Mouse (Mus musculus): ENCODE measurements at regions not wholly inside any gene's neighbourhood (a gene's known extent, or its start where the extent isn't known, plus 50 kb on each side); places are given as distances from the start of the nearest gene placed in this dataset.

DNA sequence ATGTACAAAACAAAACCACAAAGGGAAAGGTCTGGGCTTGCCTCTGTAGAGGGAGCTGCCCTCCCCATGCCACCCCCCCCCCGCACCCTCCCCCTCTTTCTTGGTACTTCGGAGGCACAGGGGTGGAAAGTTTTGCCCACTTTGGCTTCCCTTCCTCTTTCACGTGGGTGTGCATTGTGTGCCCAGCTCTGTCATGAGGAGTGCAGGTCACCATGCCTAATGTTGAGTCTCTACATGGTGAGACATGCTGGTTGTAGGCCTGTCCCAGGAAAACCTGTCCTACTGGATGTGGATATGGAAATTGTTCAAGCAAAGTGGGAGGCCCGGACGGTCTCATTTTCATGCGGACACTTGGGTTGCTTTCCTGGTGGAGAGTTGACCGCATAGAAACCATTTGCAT lies 93.2 kb downstream of the Klf5 start:
- no peaks in the 10 kb centered on the region for H3K27me3 ChIP-seq
- ATAC-seq (replicated peaks; ENCODE audit: insufficient number of reproducible peaks, insufficient read depth, low FRiP score, low read depth) = no peak
- WGBS = 85% methylated on average over 7 of the region's 7 CpGs

DNA sequence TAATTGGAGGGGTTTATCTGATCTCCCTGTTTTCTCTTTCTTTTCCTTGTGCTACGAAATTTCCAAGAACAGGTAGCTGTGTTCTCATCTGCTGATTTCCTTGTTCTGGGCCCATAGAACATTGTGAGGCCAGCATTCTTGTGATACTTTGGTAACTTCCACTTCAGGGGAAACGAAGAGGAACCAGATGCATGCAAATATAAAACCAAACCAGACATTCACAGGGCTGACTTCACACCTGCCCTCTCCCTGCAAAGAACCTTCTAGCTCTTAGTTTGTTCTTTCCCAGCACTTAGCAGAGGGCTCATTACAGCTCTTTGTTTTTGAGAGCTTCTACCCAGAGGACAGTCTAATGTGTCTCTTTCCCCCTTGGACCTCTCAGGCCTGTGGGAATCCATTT lies 94.3 kb downstream of the Klf5 start:
- H3K36me3 ChIP-seq = no peaks in the 10 kb centered on the region
- no peak for ATAC-seq (replicated peaks; ENCODE audit: insufficient number of reproducible peaks, insufficient read depth, low FRiP score, low read depth)
- no peak overlapping the region for H3K4me3 ChIP-seq
- WGBS = 80% methylated on average over 2 of the region's 2 CpGs
- H3K4me1 ChIP-seq (replicated peaks) = no peaks in the 10 kb centered on the region
- H3K27me3 ChIP-seq = no peaks in the 10 kb centered on the region
- no peak overlapping the region for H3K9ac ChIP-seq
- H3K4me2 ChIP-seq = no peak overlapping the region
- H3K9me3 ChIP-seq (replicated peaks) = no peaks in the 10 kb centered on the region
- no peak overlapping the region for H3K27ac ChIP-seq

More for the DNA sequence above, 93.2 kb downstream of the Klf5 start:
- H3K9me3 ChIP-seq (replicated peaks) = no peaks in the 10 kb centered on the region
- no peak overlapping the region for H3K4me2 ChIP-seq
- H3K27ac ChIP-seq = no peak overlapping the region
- no peaks in the 10 kb centered on the region for H3K4me1 ChIP-seq (replicated peaks)
- H3K4me3 ChIP-seq = no peak overlapping the region
- H3K36me3 ChIP-seq = no peaks in the 10 kb centered on the region
- H3K9ac ChIP-seq = no peak overlapping the region

GRCm38 (mm10) chr14:99393611-99394010 lies 95.1 kb downstream of the Klf5 start:
- Histone ChIP-seq H3K4me1 (replicated peaks) (no peaks in the 10 kb centered on the region), H3K9ac (no peak overlapping the region), H3K4me3 (no peak overlapping the region), H3K36me3 (no peaks in the 10 kb centered on the region), H3K27me3 (no peaks in the 10 kb centered on the region), H3K27ac (no peak overlapping the region), H3K9me3 (replicated peaks) (no peaks in the 10 kb centered on the region), H3K4me2 (no peak overlapping the region)
- WGBS = 83% methylated on average over 8 of the region's 8 CpGs
- ATAC-seq (replicated peaks; ENCODE audit: insufficient number of reproducible peaks, insufficient read depth, low FRiP score, low read depth) = no peak

- Histone ChIP-seq H3K4me1 (replicated peaks) (peaks cover 4% of the 10 kb centered on the region; the same call in 1 of the 2 replicates), H3K27ac (no peak overlapping the region), H3K4me3 (no peak overlapping the region), H3K9me3 (replicated peaks) (no peaks in the 10 kb centered on the region), H3K4me2 (no peak overlapping the region), H3K27me3 (no peaks in the 10 kb centered on the region), H3K36me3 (no peaks in the 10 kb centered on the region), H3K9ac (no peak overlapping the region)
- ATAC-seq (replicated peaks; ENCODE audit: insufficient number of reproducible peaks, insufficient read depth, low FRiP score, low read depth) = peak; percentile 53; the same call in 1 of the 2 replicates
- WGBS = 53% methylated on average over 6 of the region's 6 CpGs
These were observed 104.8 kb downstream of the Klf5 start for GRCm38 (mm10) chr14:99403155-99403726.

GRCm38 (mm10) chr14:99405228-99405627 lies 106.7 kb downstream of the Klf5 start:
- Histone ChIP-seq H3K36me3 (no peaks in the 10 kb centered on the region), H3K9ac (no peak overlapping the region), H3K27me3 (no peaks in the 10 kb centered on the region), H3K4me1 (replicated peaks) (peaks cover 4% of the 10 kb centered on the region; the same call in 1 of the 2 replicates), H3K4me3 (no peak overlapping the region), H3K27ac (no peak overlapping the region), H3K9me3 (replicated peaks) (no peaks in the 10 kb centered on the region), H3K4me2 (no peak overlapping the region)
- ATAC-seq (replicated peaks; ENCODE audit: insufficient number of reproducible peaks, insufficient read depth, low FRiP score, low read depth) = no peak
- WGBS = 78% methylated on average over 5 of the region's 5 CpGs

GRCm38 (mm10) chr14:99411835-99412234 lies 113.3 kb downstream of the Klf5 start:
- no peaks in the 10 kb centered on the region for H3K9me3 ChIP-seq (replicated peaks)
- no peaks in the 10 kb centered on the region for H3K27me3 ChIP-seq
- H3K4me2 ChIP-seq = no peak overlapping the region
- H3K4me3 ChIP-seq = no peak overlapping the region
- 15% methylated on average over 5 of the region's 5 CpGs for WGBS
- no peaks in the 10 kb centered on the region; the same call in 1 of the 2 replicates for H3K4me1 ChIP-seq (replicated peaks)
- ATAC-seq (replicated peaks; ENCODE audit: insufficient number of reproducible peaks, insufficient read depth, low FRiP score, low read depth) = no peak
- no peak overlapping the region for H3K27ac ChIP-seq
- no peak overlapping the region for H3K9ac ChIP-seq
- H3K36me3 ChIP-seq = no peaks in the 10 kb centered on the region

GRCm38 (mm10) chr14:99416169-99416568 lies 117.7 kb downstream of the Klf5 start:
- Histone ChIP-seq H3K4me3 (no peak overlapping the region), H3K4me1 (replicated peaks) (peaks cover 3% of the 10 kb centered on the region), H3K4me2 (no peak overlapping the region), H3K9ac (no peak overlapping the region), H3K9me3 (replicated peaks) (no peaks in the 10 kb centered on the region), H3K36me3 (no peaks in the 10 kb centered on the region), H3K27me3 (no peaks in the 10 kb centered on the region), H3K27ac (no peak overlapping the region)
- no peak for ATAC-seq (replicated peaks; ENCODE audit: insufficient number of reproducible peaks, insufficient read depth, low FRiP score, low read depth)
- 40% methylated on average over 3 of the region's 3 CpGs for WGBS

GRCm38 (mm10) chr14:99418970-99419369 lies 120.5 kb downstream of the Klf5 start:
- peaks cover 3% of the 10 kb centered on the region for H3K4me1 ChIP-seq (replicated peaks)
- ATAC-seq (replicated peaks; ENCODE audit: insufficient number of reproducible peaks, insufficient read depth, low FRiP score, low read depth) = no peak
- H3K9me3 ChIP-seq (replicated peaks) = no peaks in the 10 kb centered on the region
- H3K4me3 ChIP-seq = no peak overlapping the region
- H3K36me3 ChIP-seq = no peaks in the 10 kb centered on the region
- H3K9ac ChIP-seq = no peak overlapping the region
- 85% methylated on average over 5 of the region's 5 CpGs for WGBS
- no peak overlapping the region for H3K27ac ChIP-seq
- H3K4me2 ChIP-seq = no peak overlapping the region
- no peaks in the 10 kb centered on the region for H3K27me3 ChIP-seq

DNA sequence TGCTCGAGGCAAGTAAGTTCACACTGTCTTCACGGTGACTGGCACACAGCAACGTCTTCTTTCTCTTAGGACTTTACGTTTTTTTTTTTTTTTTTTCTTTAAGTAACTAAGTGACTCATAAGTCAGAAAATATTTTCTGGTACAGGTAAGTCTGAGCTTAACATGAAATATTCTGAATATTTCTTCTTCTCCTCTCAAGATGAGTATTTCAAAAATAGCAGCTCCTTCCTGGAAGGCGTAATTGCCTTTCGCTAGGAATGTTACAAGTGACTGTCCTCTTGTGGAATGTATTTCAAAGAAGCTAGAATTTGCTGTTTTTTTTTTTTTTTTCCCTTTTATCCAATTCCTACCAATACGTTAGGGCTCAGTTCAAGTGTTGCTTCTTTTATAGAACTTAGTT lies 124.8 kb downstream of the Klf5 start:
- H3K9me3 ChIP-seq (replicated peaks) = no peaks in the 10 kb centered on the region
- H3K4me3 ChIP-seq = no peak overlapping the region
- no peak overlapping the region for H3K27ac ChIP-seq
- H3K27me3 ChIP-seq = no peaks in the 10 kb centered on the region
- 69% methylated on average over 7 of the region's 7 CpGs for WGBS
- H3K4me2 ChIP-seq = no peak overlapping the region
- no peaks in the 10 kb centered on the region for H3K36me3 ChIP-seq
- ATAC-seq (replicated peaks; ENCODE audit: insufficient number of reproducible peaks, insufficient read depth, low FRiP score, low read depth) = no peak
- H3K9ac ChIP-seq = no peak overlapping the region
- peaks cover 3% of the 10 kb centered on the region for H3K4me1 ChIP-seq (replicated peaks)

DNA sequence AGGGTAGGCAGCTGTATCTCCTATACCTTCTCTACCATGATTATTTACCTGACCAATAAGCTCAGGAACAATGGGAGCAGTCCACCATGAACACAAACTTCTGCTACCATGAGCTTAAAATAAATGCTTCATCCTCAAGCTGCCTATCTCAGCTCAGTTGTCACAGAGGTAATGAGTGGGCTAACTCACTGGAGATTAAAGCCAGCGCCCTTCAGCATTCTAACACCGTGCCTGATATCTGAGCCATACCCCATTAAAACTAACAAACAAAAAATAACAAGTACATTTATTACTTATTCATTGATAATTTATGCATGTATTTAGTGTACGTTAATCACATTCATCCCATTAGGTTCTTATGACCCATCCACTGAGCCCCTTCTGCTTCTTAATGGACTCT lies 128.6 kb downstream of the Klf5 start:
- no peak overlapping the region for H3K4me3 ChIP-seq
- H3K27ac ChIP-seq = no peak overlapping the region
- no peaks in the 10 kb centered on the region for H3K27me3 ChIP-seq
- no peak for ATAC-seq (replicated peaks; ENCODE audit: insufficient number of reproducible peaks, insufficient read depth, low FRiP score, low read depth)
- WGBS = 77% methylated on average over 3 of the region's 3 CpGs
- H3K4me2 ChIP-seq = no peak overlapping the region
- no peaks in the 10 kb centered on the region; the same call in 1 of the 2 replicates for H3K4me1 ChIP-seq (replicated peaks)
- no peaks in the 10 kb centered on the region for H3K9me3 ChIP-seq (replicated peaks)
- H3K9ac ChIP-seq = no peak overlapping the region
- no peaks in the 10 kb centered on the region for H3K36me3 ChIP-seq

DNA sequence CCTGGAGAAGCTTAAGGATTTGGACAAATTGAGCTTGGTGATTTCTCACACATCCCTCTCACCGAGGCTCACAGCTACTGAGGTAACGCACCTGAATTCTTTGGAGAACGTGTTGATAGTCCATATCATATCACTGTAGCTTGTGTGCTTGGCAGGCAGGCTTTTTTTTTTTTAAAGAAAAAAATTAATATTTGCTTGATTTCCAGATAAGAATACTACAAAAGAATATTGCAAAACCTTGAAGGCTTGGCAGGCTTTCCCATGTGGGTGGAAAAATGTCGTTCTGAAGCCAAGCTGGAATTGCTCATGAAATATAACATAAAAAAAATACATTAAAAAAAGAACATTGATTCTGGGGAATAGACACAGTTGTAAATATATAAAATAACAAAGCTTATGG lies 131.8 kb downstream of the Klf5 start:
- H3K36me3 ChIP-seq = no peaks in the 10 kb centered on the region
- H3K4me2 ChIP-seq = no peak overlapping the region
- H3K4me3 ChIP-seq = no peak overlapping the region
- no peak overlapping the region for H3K27ac ChIP-seq
- ATAC-seq (replicated peaks; ENCODE audit: insufficient number of reproducible peaks, insufficient read depth, low FRiP score, low read depth) = no peak
- no peaks in the 10 kb centered on the region for H3K4me1 ChIP-seq (replicated peaks)
- H3K9me3 ChIP-seq (replicated peaks) = no peaks in the 10 kb centered on the region
- no peaks in the 10 kb centered on the region for H3K27me3 ChIP-seq
- H3K9ac ChIP-seq = no peak overlapping the region
- 65% methylated on average over 4 of the region's 4 CpGs for WGBS

DNA sequence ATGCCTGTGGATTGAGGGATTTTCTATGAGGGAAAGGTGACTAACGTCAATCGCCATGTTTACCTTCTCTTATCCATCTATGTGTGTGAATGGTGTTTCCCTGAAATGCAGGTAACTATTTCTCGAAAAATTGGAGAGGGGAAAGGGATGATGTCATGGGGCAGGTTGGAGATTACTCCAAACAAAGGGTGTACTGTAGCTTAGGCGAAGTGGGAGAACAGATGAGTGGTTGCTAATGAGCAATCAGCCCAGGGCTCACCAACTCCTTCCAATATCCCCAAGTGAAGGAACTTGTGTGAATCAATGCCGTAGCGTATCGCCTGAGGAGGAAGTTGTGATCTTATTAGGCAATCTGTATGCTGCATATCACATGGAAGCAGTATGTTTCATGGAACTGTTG lies 133.2 kb downstream of the Klf5 start:
- H3K27ac ChIP-seq = no peak overlapping the region
- no peaks in the 10 kb centered on the region for H3K27me3 ChIP-seq
- H3K36me3 ChIP-seq = no peaks in the 10 kb centered on the region
- no peak for ATAC-seq (replicated peaks; ENCODE audit: insufficient number of reproducible peaks, insufficient read depth, low FRiP score, low read depth)
- H3K4me2 ChIP-seq = no peak overlapping the region
- 84% methylated on average over 7 of the region's 7 CpGs for WGBS
- H3K4me1 ChIP-seq (replicated peaks) = no peaks in the 10 kb centered on the region
- H3K4me3 ChIP-seq = no peak overlapping the region
- H3K9ac ChIP-seq = no peak overlapping the region
- H3K9me3 ChIP-seq (replicated peaks) = no peaks in the 10 kb centered on the region

All from heart, embryonic 15.5 days (tissue).